Mouse (Mus musculus) forebrain, embryonic 16.5 days (tissue): ENCODE measurements around the gene Eif3l. TPM values are rescaled to one million over a fixed set of nuclear protein-coding genes. Genes with fewer than 3 reads are reported as not detected.

ENCODE experiments used
- ATAC-seq: fragments of 200-750 bp; cut with Nextera tagmentation; 2 replicates; pipeline ENCODE4 v1.8.0; 2017; ENCODE audit warnings: mild to moderate bottlenecking, moderate library complexity
- H3K27ac ChIP-seq: fragments of 300-500 bp; sonication (generic); 2 replicates; pipeline ENCODE4 v1.5.1; 2014; ENCODE audit warnings: low read length, control low read depth
- H3K27me3 ChIP-seq: fragments of 300-500 bp; sonication (generic); replicated peaks from 2 replicates; pipeline ENCODE4 v1.6.1; 2014; ENCODE audit warnings: low read length; ENCODE audit not compliant: control insufficient read depth, insufficient read depth
- H3K36me3 ChIP-seq: fragments of 300-500 bp; sonication (generic); 2 replicates; pipeline ENCODE4 v1.6.1; 2014; ENCODE audit not compliant: control insufficient read depth, insufficient read depth
- H3K4me1 ChIP-seq: fragments of 300-500 bp; sonication (generic); replicated peaks from 2 replicates; pipeline ENCODE4 v1.6.1; 2014; ENCODE audit warnings: low read length; ENCODE audit not compliant: control insufficient read depth, insufficient read depth
- H3K4me2 ChIP-seq: fragments of 300-500 bp; sonication (generic); 2 replicates; pipeline ENCODE4 v1.6.1; 2014; ENCODE audit warnings: mild to moderate bottlenecking, low read length, control low read depth
- H3K4me3 ChIP-seq: fragments of 300-500 bp; sonication (generic); replicated peaks from 2 replicates; pipeline ENCODE4 v1.5.1; 2014; ENCODE audit warnings: mild to moderate bottlenecking, low read length, control low read depth
- H3K9ac ChIP-seq: fragments of 300-500 bp; sonication (generic); replicated peaks from 2 replicates; pipeline ENCODE4 v1.6.1; 2014; ENCODE audit warnings: low read depth, low read length, control low read depth
- H3K9me3 ChIP-seq: fragments of 300-500 bp; sonication (generic); 2 replicates; pipeline ENCODE4 v1.6.1; 2016; ENCODE audit warnings: low read length; ENCODE audit not compliant: control insufficient read depth
- WGBS: fragments of 180-500 bp; shearing (Covaris S2); extraction: QIAGEN DNeasy Blood & Tissue Kit; methylation state at CpG from one replicate; pipeline ENCODE4 v1.1.7; 2014; 5-methylcytosine and 5-hydroxymethylcytosine counted together
- polyA plus RNA-seq: library from polyadenylated mRNA; unstranded; fragments of >200 nt; fragmentation: Nextera tagmentation; extraction: Ambion mirVana; gene quantifications from 2 replicates; pipeline ENCODE4 v1.2.1, GENCODE M21; 2015

Eif3l gene
- polyA plus RNA-seq, 1 experiment from 2014 or later = 188 TPM

GRCm38 (mm10) chr15:79062376-79063159 is 12.4 kb upstream of the Eif3l start, which contains the start of gene Ankrd54:
Gene Ankrd54, minus strand, starts transcription at chr15:79062893.
- peak within 1 kb of the TSS; percentile 87 for H3K9ac ChIP-seq
- no peaks in the 10 kb centered on the region for H3K27me3 ChIP-seq
- no peaks in the 10 kb centered on the region for H3K9me3 ChIP-seq
- peaks cover 16% of the 10 kb centered on the region for H3K4me1 ChIP-seq
- whole genome bisulfite sequencing = under 1% methylated on average over 80 of the region's 80 CpGs
- peaks cover 11% of the 10 kb centered on the region for H3K36me3 ChIP-seq
- ATAC-seq = peak; percentile 100
- peak within 1 kb of the TSS; percentile 89 for H3K4me3 ChIP-seq
- H3K27ac ChIP-seq = peak within 1 kb of the TSS; percentile 70
- H3K4me2 ChIP-seq = peak within 1 kb of the TSS; percentile 82

- Histone ChIP-seq H3K27me3 (no peaks in the 10 kb centered on the region; the same call in 1 of the 2 replicates), H3K36me3 (peaks cover 11% of the 10 kb centered on the region), H3K4me3 (peak overlapping the region; percentile 36), H3K9ac (peak overlapping the region; percentile 14; the same call in 1 of the 2 replicates), H3K4me2 (peak overlapping the region; percentile 55), H3K4me1 (peaks cover 16% of the 10 kb centered on the region), H3K27ac (peak overlapping the region; percentile 5; the same call in 1 of the 2 replicates), H3K9me3 (no peaks in the 10 kb centered on the region)
- no peak for ATAC-seq
- WGBS = 9% methylated on average over 14 of the region's 14 CpGs
Observed at GRCm38 (mm10) chr15:79063160-79063740, 11.7 kb upstream of the Eif3l start.

- Histone ChIP-seq H3K27me3 (no peaks in the 10 kb centered on the region; the same call in 1 of the 2 replicates), H3K4me3 (no peak overlapping the region), H3K27ac (no peak overlapping the region), H3K9me3 (no peaks in the 10 kb centered on the region), H3K4me2 (no peak overlapping the region), H3K4me1 (peaks cover 16% of the 10 kb centered on the region), H3K36me3 (no peaks in the 10 kb centered on the region), H3K9ac (no peak overlapping the region)
- ATAC-seq = no peak
- WGBS = 69% methylated on average over 8 of the region's 8 CpGs
Observed at GRCm38 (mm10) chr15:79065086-79065770, 9.8 kb upstream of the Eif3l start.

GRCm38 (mm10) chr15:79066276-79066675 is 8.7 kb upstream of the Eif3l start:
- H3K4me2 ChIP-seq = no peak overlapping the region
- H3K4me3 ChIP-seq = no peak overlapping the region
- WGBS = 35% methylated on average over 2 of the region's 2 CpGs

GRCm38 (mm10) chr15:79067631-79068030 is 7.3 kb upstream of the Eif3l start:
- Histone ChIP-seq H3K9ac (no peak overlapping the region), H3K4me2 (no peak overlapping the region), H3K4me1 (peaks cover 4% of the 10 kb centered on the region), H3K9me3 (no peaks in the 10 kb centered on the region), H3K36me3 (no peaks in the 10 kb centered on the region), H3K27ac (no peak overlapping the region), H3K4me3 (no peak overlapping the region), H3K27me3 (no peaks in the 10 kb centered on the region; the same call in 1 of the 2 replicates)
- ATAC-seq = no peak
- WGBS = 92% methylated on average over 3 of the region's 3 CpGs

More at GRCm38 (mm10) chr15:79066276-79066675, 8.7 kb upstream of the Eif3l start:
- no peaks in the 10 kb centered on the region for H3K9me3 ChIP-seq
- H3K36me3 ChIP-seq = no peaks in the 10 kb centered on the region
- no peak overlapping the region for H3K9ac ChIP-seq
- no peaks in the 10 kb centered on the region; the same call in 1 of the 2 replicates for H3K27me3 ChIP-seq
- no peak overlapping the region for H3K27ac ChIP-seq
- ATAC-seq = no peak
- peaks cover 14% of the 10 kb centered on the region for H3K4me1 ChIP-seq

- no peak overlapping the region for H3K4me3 ChIP-seq
- peaks cover 3% of the 10 kb centered on the region for H3K4me1 ChIP-seq
- H3K9me3 ChIP-seq = no peaks in the 10 kb centered on the region
- H3K36me3 ChIP-seq = no peaks in the 10 kb centered on the region
- no peak overlapping the region for H3K9ac ChIP-seq
- no peak for ATAC-seq
- no peak overlapping the region for H3K4me2 ChIP-seq
- H3K27ac ChIP-seq = no peak overlapping the region
- WGBS = 81% methylated on average over 3 of the region's 3 CpGs
- H3K27me3 ChIP-seq = no peaks in the 10 kb centered on the region; the same call in 1 of the 2 replicates
Observed at GRCm38 (mm10) chr15:79068416-79068815, 6.6 kb upstream of the Eif3l start.

- no peak for ATAC-seq
- no peak overlapping the region for H3K9ac ChIP-seq
- no peaks in the 10 kb centered on the region; the same call in 1 of the 2 replicates for H3K27me3 ChIP-seq
- no peaks in the 10 kb centered on the region for H3K9me3 ChIP-seq
- 65% methylated on average over 5 of the region's 5 CpGs for WGBS
- no peak overlapping the region for H3K4me3 ChIP-seq
- no peak overlapping the region for H3K4me2 ChIP-seq
- H3K27ac ChIP-seq = no peak overlapping the region
- H3K36me3 ChIP-seq = no peaks in the 10 kb centered on the region
- peaks cover 14% of the 10 kb centered on the region for H3K4me1 ChIP-seq
Observed at GRCm38 (mm10) chr15:79071117-79072039, 3.6 kb upstream of the Eif3l start.

GRCm38 (mm10) chr15:79073752-79074151 is 1.2 kb upstream of the Eif3l start:
- Histone ChIP-seq H3K4me3 (no peak overlapping the region), H3K27me3 (no peaks in the 10 kb centered on the region), H3K36me3 (peaks cover 16% of the 10 kb centered on the region), H3K4me1 (peaks cover 17% of the 10 kb centered on the region), H3K4me2 (no peak overlapping the region), H3K27ac (no peak overlapping the region), H3K9ac (no peak overlapping the region), H3K9me3 (no peaks in the 10 kb centered on the region)
- ATAC-seq = no peak
